Mouse (Mus musculus): ENCODE measurements around the gene Eef1akmt3. TPM values are rescaled to one million over a fixed set of nuclear protein-coding genes. Genes with fewer than 3 reads are reported as not detected.

The Eef1akmt3 gene
- total RNA-seq, 1 experiment from 2014 or later, result not detected

- peak in 1 of 2 experiments; percentile 3; a peak in 1 of 4 replicates for ATAC-seq (replicated peaks in 1 of 2; ENCODE audit: insufficient read depth in 1 of 2, low FRiP score in 2 of 2, low TSS enrichment in 1 of 2, low read depth in 1 of 2, poor library complexity in 2 of 2, severe bottlenecking in 2 of 2)
Observed at GRCm38 (mm10) chr10:126987183-126988118, 53.9 kb downstream of the Eef1akmt3 start.

DNA sequence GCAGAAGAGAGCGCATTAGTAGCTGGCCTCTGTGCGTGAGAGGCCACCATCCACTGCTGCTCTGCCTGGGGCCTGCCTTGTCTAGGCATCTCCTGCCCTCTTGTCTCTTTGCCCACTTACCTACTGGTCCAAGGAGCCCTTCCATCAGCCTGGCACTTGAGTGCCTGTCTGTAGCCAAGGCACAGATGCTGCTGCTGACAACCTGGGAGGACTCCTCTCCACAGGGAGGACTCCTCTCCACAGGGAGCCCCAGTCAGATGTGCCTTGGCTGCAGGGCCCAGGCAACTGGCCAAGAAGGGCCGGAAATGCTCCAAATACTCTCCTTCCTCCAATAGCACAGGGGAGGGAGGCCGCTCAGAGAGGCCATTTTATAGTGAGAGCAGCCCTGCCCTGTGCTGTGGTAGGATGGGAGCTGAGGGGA is 54.8 kb downstream of the Eef1akmt3 start:
- peak; percentile 56 to 57 for ATAC-seq (replicated peaks in 1 of 2; ENCODE audit: insufficient read depth in 1 of 2, low FRiP score in 2 of 2, low TSS enrichment in 1 of 2, low read depth in 1 of 2, poor library complexity in 2 of 2, severe bottlenecking in 2 of 2)

DNA sequence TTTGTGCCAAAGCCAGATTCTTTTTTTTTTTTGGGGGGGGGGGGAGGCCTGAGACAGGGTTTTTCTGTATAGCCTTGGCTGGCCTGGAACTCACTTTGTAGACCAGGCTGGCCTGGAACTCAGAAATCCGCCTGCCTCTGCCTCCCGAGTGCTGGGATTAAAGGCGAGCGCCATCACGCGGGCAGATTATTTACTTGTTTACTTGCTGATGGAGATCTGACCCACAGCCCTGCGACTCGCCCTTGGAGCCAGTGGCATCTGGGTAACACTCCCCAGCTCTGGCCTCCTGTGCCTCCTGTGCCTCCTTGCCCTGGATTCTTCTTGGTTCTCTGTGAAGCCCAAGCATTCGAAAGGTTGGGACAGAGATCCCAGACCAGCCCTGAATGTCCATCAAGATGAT is 55.7 kb downstream of the Eef1akmt3 start:
- no peak for ATAC-seq (replicated peaks in 1 of 2; ENCODE audit: insufficient read depth in 1 of 2, low FRiP score in 2 of 2, low TSS enrichment in 1 of 2, low read depth in 1 of 2, poor library complexity in 2 of 2, severe bottlenecking in 2 of 2)

- ATAC-seq (replicated peaks in 1 of 2; ENCODE audit: insufficient read depth in 1 of 2, low FRiP score in 2 of 2, low TSS enrichment in 1 of 2, low read depth in 1 of 2, poor library complexity in 2 of 2, severe bottlenecking in 2 of 2), result no peak
Observed at GRCm38 (mm10) chr10:126985127-126985526, 56.2 kb downstream of the Eef1akmt3 start.

- ATAC-seq (replicated peaks in 1 of 2; ENCODE audit: insufficient read depth in 1 of 2, low FRiP score in 2 of 2, low TSS enrichment in 1 of 2, low read depth in 1 of 2, poor library complexity in 2 of 2, severe bottlenecking in 2 of 2), result no peak
Observed at GRCm38 (mm10) chr10:126984189-126985004, 56.9 kb downstream of the Eef1akmt3 start.

GRCm38 (mm10) chr10:126983193-126983725 is 58.1 kb downstream of the Eef1akmt3 start:
- no peak for ATAC-seq (replicated peaks in 1 of 2; ENCODE audit: insufficient read depth in 1 of 2, low FRiP score in 2 of 2, low TSS enrichment in 1 of 2, low read depth in 1 of 2, poor library complexity in 2 of 2, severe bottlenecking in 2 of 2)

GRCm38 (mm10) chr10:126981746-126982145 is 59.6 kb downstream of the Eef1akmt3 start:
- ATAC-seq (replicated peaks in 1 of 2; ENCODE audit: insufficient read depth in 1 of 2, low FRiP score in 2 of 2, low TSS enrichment in 1 of 2, low read depth in 1 of 2, poor library complexity in 2 of 2, severe bottlenecking in 2 of 2), result no peak

Other genes with a start within 250 kb of the Eef1akmt3 start
- 7.9 and 16.9 TPM in 2 replicates for gene Atp23, start 140.2 kb downstream of the Eef1akmt3 start, total RNA-seq (2017)
- gene Ctdsp2, start 62.8 kb downstream of the Eef1akmt3 start, total RNA-seq (2017), result 41.1 and 46.3 TPM in 2 replicates
- gene Avil, start 40.8 kb downstream of the Eef1akmt3 start, total RNA-seq (2017), result 0.30 TPM in 1 of 2 replicates, not detected in the other
- 23.6 and 35.5 TPM in 2 replicates for gene Tsfm, start 10.7 kb downstream of the Eef1akmt3 start, total RNA-seq (2017)
- 16.5 and 19.4 TPM in 2 replicates for gene Mettl1, start 99 bp downstream of the Eef1akmt3 start, total RNA-seq (2017)
- 0.25 TPM in 1 of 2 replicates, not detected in the other for gene Cyp27b1, start 6.7 kb upstream of the Eef1akmt3 start, total RNA-seq (2017)
- 0.89 and 2.2 TPM in 2 replicates for gene March9, start 18.7 kb upstream of the Eef1akmt3 start, total RNA-seq (2017)
- 483 and 646 TPM in 2 replicates for gene Cdk4, start 22.0 kb upstream of the Eef1akmt3 start, total RNA-seq (2017)
- 54.5 and 56.6 TPM in 2 replicates for gene Tspan31, start 28.8 kb upstream of the Eef1akmt3 start, total RNA-seq (2017)
- gene Agap2, start 33.8 kb upstream of the Eef1akmt3 start, total RNA-seq (2017), result 59.3 and 89.6 TPM in 2 replicates
- gene Os9, start 79.6 kb upstream of the Eef1akmt3 start, total RNA-seq (2017), result 157 and 201 TPM in 2 replicates
- gene B4galnt1, start 123.7 kb upstream of the Eef1akmt3 start, total RNA-seq (2017), result 43.3 and 48.6 TPM in 2 replicates
- 0.30 and 0.50 TPM in 2 replicates for gene Slc26a10, start 139.1 kb upstream of the Eef1akmt3 start, total RNA-seq (2017)
- gene Arhgef25, start 148.6 kb upstream of the Eef1akmt3 start, total RNA-seq (2017), result 8.7 and 18.4 TPM in 2 replicates
- gene Dtx3, start 154.2 kb upstream of the Eef1akmt3 start, total RNA-seq (2017), result 56.2 and 56.8 TPM in 2 replicates
- gene Pip4k2c, start 170.1 kb upstream of the Eef1akmt3 start, total RNA-seq (2017), result 14.8 and 19.7 TPM in 2 replicates
- gene Kif5a, start 221.8 kb upstream of the Eef1akmt3 start, total RNA-seq (2017), result 0.94 and 1.5 TPM in 2 replicates
- gene Dctn2, start 224.9 kb upstream of the Eef1akmt3 start, total RNA-seq (2017), result 85.8 and 96.8 TPM in 2 replicates
- gene Mbd6, start 247.5 kb upstream of the Eef1akmt3 start, total RNA-seq (2017), result 5.9 and 6.3 TPM in 2 replicates